Mouse (Mus musculus) kidney, postnatal 4 days (tissue): ENCODE data around the gene Mrpl39.

ENCODE experiments used
- DNase-seq, 2 experiments: peaks; one replicate each; pipeline ENCODE4 v3.0.0; 2021; ENCODE audit warnings: mixed read lengths in 2 of 2

Gene Mrpl39

DNA sequence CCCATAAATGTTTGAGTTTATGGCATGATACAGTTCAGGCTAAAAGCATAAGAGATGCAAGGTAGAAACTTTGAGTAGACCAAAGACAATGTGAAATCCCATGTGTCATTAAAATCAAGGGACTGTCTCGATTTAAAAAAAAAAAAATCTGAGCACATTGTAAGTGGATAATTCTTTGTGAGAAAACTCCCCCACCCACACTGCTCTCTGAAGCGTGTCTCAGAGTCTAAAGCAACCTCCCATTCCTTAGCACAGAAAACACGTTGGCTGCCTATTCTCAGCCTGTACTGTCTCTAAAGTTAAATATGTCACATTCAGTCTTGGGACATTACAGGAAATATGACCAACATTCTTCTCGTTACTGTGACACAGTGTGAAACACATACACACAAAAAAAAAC, 53.6 kb downstream of the Mrpl39 start:
- DNase-seq: no peak

DNA sequence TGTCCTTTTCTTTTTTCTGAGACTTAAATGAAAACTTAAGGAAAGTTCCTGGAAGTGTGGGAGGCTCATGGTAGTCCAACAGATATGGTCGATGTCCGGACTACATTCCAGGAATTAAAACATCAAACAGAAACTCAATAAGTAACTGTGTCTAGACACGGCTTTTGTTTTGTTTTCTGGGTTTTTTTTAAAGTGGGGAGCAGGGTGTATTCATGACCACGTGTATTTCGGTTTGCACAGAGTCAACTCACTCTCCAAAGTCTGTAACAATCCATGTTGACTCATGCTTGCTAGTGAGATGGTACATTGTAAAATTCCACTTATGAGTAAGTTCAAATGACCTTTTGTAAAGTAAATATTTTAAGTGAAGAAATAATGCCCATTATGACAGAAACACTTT, 54.8 kb downstream of the Mrpl39 start:
- DNase-seq: no peak

DNA sequence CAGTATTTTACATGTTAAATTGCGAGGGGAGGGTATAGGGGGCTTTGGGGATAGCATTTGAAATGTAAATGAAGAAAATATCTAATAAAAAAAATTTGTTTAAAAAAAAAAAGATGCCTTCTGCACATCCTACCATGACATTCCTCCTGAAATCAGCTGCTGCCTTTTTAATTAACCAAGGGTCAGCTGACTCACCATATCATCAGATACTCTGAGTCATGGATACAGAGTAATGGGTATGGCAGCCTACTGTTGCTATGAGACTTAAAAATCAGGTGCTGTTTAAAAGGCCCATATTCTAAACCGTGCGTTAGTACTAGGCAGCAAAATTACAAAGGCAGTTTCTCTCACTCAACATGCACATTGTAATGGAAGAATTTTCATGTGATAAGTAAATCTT, 58.2 kb downstream of the Mrpl39 start:
- DNase-seq: no peak
